In the genomic region with DNA sequence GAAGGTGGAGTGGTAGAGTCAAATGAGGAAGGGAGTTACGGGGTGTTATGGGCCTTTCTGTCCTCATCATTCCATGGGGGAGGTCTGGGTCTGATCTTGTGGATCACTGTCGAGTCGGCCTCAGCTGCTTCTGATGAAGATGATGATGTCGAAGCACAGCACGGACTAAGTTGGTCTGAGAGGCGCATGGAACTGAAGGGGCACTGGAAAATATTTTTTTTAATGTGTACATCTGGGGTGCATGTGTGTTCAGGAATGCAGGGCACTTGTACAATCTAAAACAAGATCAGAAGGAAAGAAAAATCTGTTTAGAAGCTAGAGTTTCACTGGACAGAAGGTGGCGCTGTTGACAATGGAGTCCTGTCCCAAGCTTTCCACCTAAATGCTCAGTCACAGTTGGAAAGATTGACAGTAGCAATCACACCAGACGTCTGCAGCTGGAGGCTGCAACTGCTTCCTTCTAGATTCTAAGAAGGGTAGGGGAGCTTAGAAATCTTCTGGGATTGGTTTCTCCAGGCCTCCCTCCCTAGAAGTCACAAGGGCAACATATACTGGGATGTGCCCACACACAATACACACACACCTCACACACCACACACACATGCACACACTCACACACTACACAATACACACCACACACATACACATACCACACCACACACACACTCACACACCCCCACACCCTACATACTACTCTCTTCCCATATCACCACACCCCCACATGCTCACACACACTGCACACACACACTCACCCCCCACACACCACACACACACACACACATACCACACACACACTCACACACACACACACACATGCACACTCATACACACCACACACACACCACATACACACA, we compare ENCODE assay signal across 8 mouse cellular contexts. TPM values are rescaled to one million over a fixed set of nuclear protein-coding genes. Genes with fewer than 3 reads are reported as not detected.
DNase-seq lines count a peak whose midpoint lies in the region.

No protein-coding gene starts in this region.

- H3K4me1 ChIP-seq in heart, embryonic 10.5 days, result 0 out of 2 replicates have a peak, but pooled peaks cover 6% of the 10 kb centered on the region

- H3K36me3 ChIP-seq in heart, embryonic 10.5 days, result no peaks in the 10 kb centered on the region

- DNase-seq in heart, adult 18-20 months, result peak; percentile 56 to 85
- DNase-seq in heart, embryonic 10.5 days (ENCODE audit: low spot score), result no peak
- peak; percentile 31 for DNase-seq in Muller cell, postnatal 12 days (ENCODE audit: inconsistent ontology term)
- DNase-seq in embryo, embryonic 10.5 days (ENCODE audit: low spot score), result peak; percentile 88
- peak; percentile 74 for DNase-seq in heart, postnatal 4 days
- DNase-seq in large intestine, adult 2 months (ENCODE audit: low read depth, low spot score), result peak; percentile 42
- peak; percentile 84 for DNase-seq in lung, postnatal 10 days
- DNase-seq in right cerebral cortex, postnatal 10 days (ENCODE audit: low spot score in 2 of 2), result peak; percentile 58 to 78

- peaks cover 12% of the 10 kb centered on the region; the same call in 1 of the 2 replicates for H3K27me3 ChIP-seq in heart, embryonic 10.5 days (ENCODE audit: insufficient read depth, poor library complexity, severe bottlenecking)

- H3K9me3 ChIP-seq in heart, embryonic 10.5 days, result no peaks in the 10 kb centered on the region

- no peak overlapping the region for H3K27ac ChIP-seq in heart, embryonic 10.5 days

- 39% methylated on average over 8 of the region's 8 CpGs for WGBS in heart, embryonic 10.5 days
- WGBS in large intestine, adult 2 months, result 47% methylated on average over 8 of the region's 8 CpGs

- no peak overlapping the region for H3K4me3 ChIP-seq in heart, embryonic 10.5 days

RNA-seq across cellular contexts. Expression of a gene that starts 6.9 kb away (rescaled TPM):
- total RNA-seq in heart, adult 18-20 months (2021), result 1 to 10 TPM; 4.2 to 4.6 TPM
- 1.9 and 2.7 TPM in 2 replicates for polyA plus RNA-seq in heart, embryonic 10.5 days (2016; fragmentation: Nextera tagmentation; extraction: Ambion mirVana)
- 1 to 10 TPM; 5.0 to 5.9 TPM for total RNA-seq in heart, postnatal 4 days (2021)
- 1.7 and 3.0 TPM in 2 replicates for polyA plus RNA-seq in large intestine, adult 2 months (2012; rRNA removed)

RNA-seq across cellular contexts. Expression of a gene that starts 59.4 kb away (rescaled TPM):
- 10 to 100 TPM; 23.3 to 29.1 TPM for total RNA-seq in heart, adult 18-20 months (2021)
- 47.0 and 52.5 TPM in 2 replicates for polyA plus RNA-seq in heart, embryonic 10.5 days (2016; fragmentation: Nextera tagmentation; extraction: Ambion mirVana)
- 10 to 100 TPM; 25.6 to 25.9 TPM for total RNA-seq in heart, postnatal 4 days (2021)
- polyA plus RNA-seq in large intestine, adult 2 months (2012; rRNA removed), result 24.4 and 36.8 TPM in 2 replicates
